Mouse (Mus musculus) megakaryocyte progenitor cell, adult 5-6 weeks (primary cell): ENCODE data around the gene Apoa4. TPM values are rescaled to one million over a fixed set of nuclear protein-coding genes. Genes with fewer than 3 reads are reported as not detected.

Experiments
- ATAC-seq: replicated peaks from 2 replicates; pipeline ENCODE4 v1.8.0; 2016; ENCODE audit warnings: mild to moderate bottlenecking, moderate TSS enrichment, inconsistent platforms; ENCODE audit not compliant: poor library complexity
- total RNA-seq, 2 experiments: library from RNA; stranded (forward) in 1 of 2; stranded (reverse) in 1 of 2; fragments of 157-497, 149-512 nt in 1 of 2; fragments of 200-1000 nt in 1 of 2; gene quantifications; 2 replicates each; pipeline versions ENCODE4 v1.2.3 to v1.2.4; 2015 to 2017

Apoa4 gene
- total RNA-seq, 2 experiments from 2014 or later = not detected

- peak; percentile 40 for ATAC-seq
Observed at GRCm38 (mm10) chr9:46272070-46272469, 31.6 kb downstream of the Apoa4 start.

- ATAC-seq = peak; percentile 97
Observed at GRCm38 (mm10) chr9:46272677-46273454, 32.4 kb downstream of the Apoa4 start, which contains the start of gene Zpr1. Gene Zpr1, plus strand, starts transcription at chr9:46273064.

- no peak for ATAC-seq
Observed at GRCm38 (mm10) chr9:46274494-46274893, 34.0 kb downstream of the Apoa4 start.

- peak; percentile 96 for ATAC-seq
Observed at GRCm38 (mm10) chr9:46282631-46283436, 42.3 kb downstream of the Apoa4 start, which contains the start of gene Bud13. Gene Bud13, plus strand, starts transcription at chr9:46283008.

Other genes with a start within 250 kb of the Apoa4 start
- 50.8 and 60.9 TPM in 2 replicates for gene Pafah1b2, start 228.0 kb upstream of the Apoa4 start, total RNA-seq (2015)
- 111 and 112 TPM in 2 replicates for gene Pafah1b2, start 228.0 kb upstream of the Apoa4 start, total RNA-seq (2017)
- gene Sik3, start 227.9 kb upstream of the Apoa4 start, total RNA-seq (2015) = 24.3 and 26.8 TPM in 2 replicates
- gene Sik3, start 227.9 kb upstream of the Apoa4 start, total RNA-seq (2017) = 13.3 and 15.2 TPM in 2 replicates
- not detected in 2 replicates for gene Apoa1, start 12.1 kb upstream of the Apoa4 start, total RNA-seq (2015)
- not detected in 2 replicates for gene Apoa1, start 12.1 kb upstream of the Apoa4 start, total RNA-seq (2017)
- gene Apoc3, start 5.1 kb upstream of the Apoa4 start, total RNA-seq (2015) = not detected in 2 replicates
- gene Apoc3, start 5.1 kb upstream of the Apoa4 start, total RNA-seq (2017) = not detected in 2 replicates
- gene Apoa5, start 27.9 kb downstream of the Apoa4 start, total RNA-seq (2015) = not detected in 2 replicates
- gene Apoa5, start 27.9 kb downstream of the Apoa4 start, total RNA-seq (2017) = not detected in 2 replicates
- 37.9 and 39.9 TPM in 2 replicates for gene Zpr1, start 32.4 kb downstream of the Apoa4 start, total RNA-seq (2015)
- gene Zpr1, start 32.4 kb downstream of the Apoa4 start, total RNA-seq (2017) = 35.1 and 39.7 TPM in 2 replicates
- gene Bud13, start 42.3 kb downstream of the Apoa4 start, total RNA-seq (2015) = 12.5 and 13.3 TPM in 2 replicates
- gene Bud13, start 42.3 kb downstream of the Apoa4 start, total RNA-seq (2017) = 17.6 and 23.4 TPM in 2 replicates
- gene 4931429L15Rik, start 79.3 kb downstream of the Apoa4 start, total RNA-seq (2015) = not detected in 2 replicates
- gene 4931429L15Rik, start 79.3 kb downstream of the Apoa4 start, total RNA-seq (2017) = not detected in 2 replicates